Mouse (Mus musculus): ENCODE data around the gene Chek2.

GRCm38 (mm10) chr5:110841046-110841862 is 1.5 kb downstream of the Chek2 start:
- TF ChIP-seq NELFE (IDR thresholded peaks at IDR 0.05; ENCODE audit: low read depth, low read length) (no peak), CTCF (IDR thresholded peaks at IDR 0.05 in 2 of 3, conservative IDR thresholded peaks at IDR 0.05 in 1 of 3; ENCODE audit: control insufficient read depth in 1 of 3, insufficient read depth in 1 of 3, low read depth in 2 of 3, low read length in 3 of 3, poor library complexity in 1 of 3, severe bottlenecking in 1 of 3) (peak; percentile 38 to 73 (median 44); a peak in 5 of 6 replicates), TBP (IDR thresholded peaks at IDR 0.05; ENCODE audit: low read depth, low read length) (no peak), E2F4 (IDR thresholded peaks at IDR 0.05; ENCODE audit: borderline replicate concordance, low read depth, low read length) (no peak), ZNF384 (IDR thresholded peaks at IDR 0.05; ENCODE audit: low read depth, low read length) (peak; percentile 88), MAX (IDR thresholded peaks at IDR 0.05; ENCODE audit: low read length) (no peak)
